In genomic region chr1:128580321-128580720, GRCm38 (mm10) we compare ENCODE assay signal across 24 mouse cellular contexts. TPM values are rescaled to one million over a fixed set of nuclear protein-coding genes. Genes with fewer than 3 reads are reported as not detected.
A peak's percentile ranks its signal among the peaks of the same experiment; 100 is the strongest.
DNase-seq lines count a peak whose midpoint lies in the region; ATAC-seq and TF ChIP-seq lines count a peak whose summit lies in the region.
"Had no signal": no experiment of that assay in that cellular context is flagged by ENCODE, and none has a peak within 500 bp of the region (broad histone marks: within the 10 kb centered on the region; RNA-seq: fewer than 3 reads in every experiment).

No protein-coding gene starts in this region.

- H3K9ac ChIP-seq in lung, embryonic 14.5 days, result no peak overlapping the region
- H3K9ac ChIP-seq in heart, embryonic 16.5 days (ENCODE audit: low read length), result no peak overlapping the region
- H3K9ac ChIP-seq: embryonic facial prominence, embryonic 12.5 days; forebrain, embryonic 12.5 days; liver, embryonic 13.5 days; lung, embryonic 15.5 days; midbrain, embryonic 12.5 days had no signal

- H3K27ac ChIP-seq in lung, embryonic 14.5 days (ENCODE audit: low read depth), result no peak overlapping the region
- no peak overlapping the region for H3K27ac ChIP-seq in heart, embryonic 16.5 days (ENCODE audit: low read length)
- H3K27ac ChIP-seq: embryonic facial prominence, embryonic 12.5 days; forebrain, embryonic 12.5 days; gastrocnemius, adult 2 months; liver, embryonic 13.5 days; lung, embryonic 15.5 days; midbrain, embryonic 12.5 days had no signal

- DNase-seq in heart, adult 11 months, result peak; percentile 91
- no peak for DNase-seq in heart, adult 8-10 months (ENCODE audit: low spot score)
- peak; percentile 48 for DNase-seq in lung, embryonic 14.5 days
- DNase-seq in lung, adult 2 months, result no peak
- peak; percentile 36 for DNase-seq in MN1 (ENCODE audit: low spot score)
- no peak for DNase-seq in urinary bladder, postnatal 4 days (ENCODE audit: low spot score in 2 of 2)
- no peak for DNase-seq in adrenal gland, postnatal 25 days
- DNase-seq: adrenal gland, adult 8-10 months; cerebellum, adult 2 months; gastrocnemius, adult 2 months; kidney, adult 9 months; kidney, postnatal 36 days; liver, embryonic 13.5 days; thymus, adult 2 months; thymus, postnatal 4 days had no signal

- TF ChIP-seq CTCF in lung, embryonic 14.5 days (IDR thresholded peaks at IDR 0.05; ENCODE audit: low read depth), result no peak
- no peak for TF ChIP-seq CTCF in lung, adult 2 months (IDR thresholded peaks at IDR 0.05; ENCODE audit: insufficient read depth, low read length)

- H3K4me1 ChIP-seq in lung, embryonic 14.5 days (ENCODE audit: insufficient read depth), result no peaks in the 10 kb centered on the region
- no peaks in the 10 kb centered on the region for H3K4me1 ChIP-seq in lung, adult 2 months (ENCODE audit: control insufficient read depth, insufficient read depth, low read length)
- H3K4me1 ChIP-seq in heart, embryonic 16.5 days (ENCODE audit: control insufficient read depth, insufficient read depth, low read length), result no peaks in the 10 kb centered on the region
- H3K4me1 ChIP-seq: embryonic facial prominence, embryonic 12.5 days; liver, embryonic 13.5 days; lung, embryonic 15.5 days had no signal

- WGBS in lung, embryonic 14.5 days, result 53% methylated on average over 3 of the region's 3 CpGs
- 41% methylated on average over 3 of the region's 3 CpGs for WGBS in lung, adult 2 months
- WGBS in heart, embryonic 16.5 days, result 47% methylated on average over 3 of the region's 3 CpGs

- TF ChIP-seq POLR2A in lung, adult 2 months (IDR thresholded peaks at IDR 0.05; ENCODE audit: borderline replicate concordance, extremely low read depth, low read depth, low read length), result no peak

- H3K27me3 ChIP-seq in lung, embryonic 14.5 days (ENCODE audit: insufficient read depth, low read length), result no peaks in the 10 kb centered on the region
- H3K27me3 ChIP-seq in heart, embryonic 16.5 days (ENCODE audit: control insufficient read depth, insufficient read depth, low read length), result no peaks in the 10 kb centered on the region
- H3K27me3 ChIP-seq: embryonic facial prominence, embryonic 12.5 days; forebrain, embryonic 12.5 days; liver, embryonic 13.5 days; lung, embryonic 15.5 days; midbrain, embryonic 12.5 days had no signal

- H3K4me2 ChIP-seq in lung, embryonic 14.5 days, result no peak overlapping the region
- no peak overlapping the region for H3K4me2 ChIP-seq in heart, embryonic 16.5 days (ENCODE audit: low read depth, low read length)
- H3K4me2 ChIP-seq: embryonic facial prominence, embryonic 12.5 days; forebrain, embryonic 12.5 days; liver, embryonic 13.5 days; lung, embryonic 15.5 days; midbrain, embryonic 12.5 days had no signal

- no peaks in the 10 kb centered on the region for H3K9me3 ChIP-seq in lung, embryonic 14.5 days (ENCODE audit: low read depth, low read length)
- H3K9me3 ChIP-seq in heart, embryonic 16.5 days (replicated peaks; ENCODE audit: control insufficient read depth, low read length), result peaks cover 5% of the 10 kb centered on the region; the same call in 1 of the 2 replicates
- H3K9me3 ChIP-seq: embryonic facial prominence, embryonic 12.5 days; liver, embryonic 13.5 days; lung, embryonic 15.5 days; midbrain, embryonic 12.5 days had no signal

- no peak overlapping the region for H3K4me3 ChIP-seq in lung, embryonic 14.5 days (ENCODE audit: low read depth, low read length)
- no peak overlapping the region for H3K4me3 ChIP-seq in lung, adult 2 months (replicated peaks; ENCODE audit: extremely low read depth, low read depth, low read length)
- H3K4me3 ChIP-seq in heart, embryonic 16.5 days (ENCODE audit: low read length), result no peak overlapping the region
- H3K4me3 ChIP-seq: embryonic facial prominence, embryonic 12.5 days; forebrain, embryonic 12.5 days; gastrocnemius, adult 2 months; hindbrain, embryonic 10.5 days; liver, embryonic 13.5 days; lung, embryonic 15.5 days; midbrain, embryonic 12.5 days had no signal

- no peaks in the 10 kb centered on the region for H3K36me3 ChIP-seq in lung, embryonic 14.5 days (ENCODE audit: insufficient read depth)
- H3K36me3 ChIP-seq in heart, embryonic 16.5 days (ENCODE audit: control insufficient read depth, insufficient read depth), result no peaks in the 10 kb centered on the region; the same call in 1 of the 2 replicates
- H3K36me3 ChIP-seq: embryonic facial prominence, embryonic 12.5 days; forebrain, embryonic 12.5 days; G1E; hindbrain, embryonic 10.5 days; liver, embryonic 13.5 days; lung, embryonic 15.5 days; midbrain, embryonic 12.5 days had no signal

- no peak for ATAC-seq in lung, embryonic 14.5 days (ENCODE audit: insufficient read depth)
- peak; percentile 49 for ATAC-seq in heart, embryonic 16.5 days (replicated peaks; ENCODE audit: extremely low read depth, insufficient read depth, low FRiP score)
- ATAC-seq: hindbrain, embryonic 16.5 days; intestine, embryonic 16.5 days had no signal

RNA-seq across cellular contexts. Expression of gene Cxcr4, which starts 11.8 kb away (rescaled TPM):
- 1 to 10 TPM; 5.0 to 8.6 (median 6.9) TPM for total RNA-seq in heart, adult 8-10 months (2022)
- 10.3 and 10.9 TPM in 2 replicates for polyA plus RNA-seq in lung, embryonic 14.5 days (2014; fragmentation: Nextera tagmentation; extraction: Ambion mirVana)
- polyA plus RNA-seq in lung, adult 2 months (2012; rRNA removed), result 163 and 178 TPM in 2 replicates
- polyA plus RNA-seq in heart, embryonic 16.5 days (2015; fragmentation: Nextera tagmentation; extraction: Ambion mirVana), result 4.1 and 4.6 TPM in 2 replicates
- 11.4 and 14.2 TPM in 2 replicates for total RNA-seq in adrenal gland, postnatal 25 days (2021)
- polyA plus RNA-seq: G1E had no signal

Comparison
In these comparisons a context has a peak if more than half of its experiments do, and no peak if none do; other contexts are left out.
1. DNase-seq: peak in heart, adult 11 months (single experiment), lung, embryonic 14.5 days (single experiment) and MN1 (single experiment); none in heart, adult 8-10 months (single experiment), lung, adult 2 months (single experiment), urinary bladder, postnatal 4 days (0 of 2) and adrenal gland, postnatal 25 days (single experiment).
2. RNA of gene Cxcr4, which starts 11.8 kb away (polyA plus RNA-seq): 163 to 178 TPM in lung, adult 2 months; 10.3 to 10.9 TPM in lung, embryonic 14.5 days and 4.1 to 4.6 TPM in heart, embryonic 16.5 days; every median in the first group is over 10 times any median in the second.